Mouse (Mus musculus) MEL (cell line): ENCODE data around the gene Dph3. TPM values are rescaled to one million over a fixed set of nuclear protein-coding genes. Genes with fewer than 3 reads are reported as not detected.

Experiments used
- DNase-seq: peaks from one replicate; pipeline ENCODE4 v3.0.0; 2011; ENCODE audit warnings: low read depth, low spot score
- H3K27ac ChIP-seq: 2 replicates; pipeline ENCODE4 v1.5.1; 2012; ENCODE audit warnings: low read depth, mild to moderate bottlenecking, control low read depth, low read length, moderate library complexity; ENCODE audit not compliant: control insufficient read depth
- H3K27me3 ChIP-seq, 2 experiments: fragments of 150-350 bp in 1 of 2; sonication (generic) in 1 of 2; 2 replicates each; pipeline ENCODE4 v1.6.1; 2012; ENCODE audit warnings: low read length in 2 of 2, mild to moderate bottlenecking in 2 of 2, improper control_type of control experiment in 1 of 2, moderate library complexity in 1 of 2; ENCODE audit not compliant: insufficient read depth in 2 of 2, control insufficient read depth in 1 of 2
- H3K36me3 ChIP-seq, 2 experiments: 2 replicates each; pipeline ENCODE4 v1.6.1; 2012 to 2014; ENCODE audit warnings: low read length in 2 of 2, improper control_type of control experiment in 1 of 2, inconsistent platforms in 1 of 2, mild to moderate bottlenecking in 1 of 2; ENCODE audit not compliant: insufficient read depth in 2 of 2, control insufficient read depth in 1 of 2
- H3K4me1 ChIP-seq, 2 experiments: fragments of 150-350 bp in 1 of 2; sonication (generic) in 1 of 2; 2 replicates each; pipeline ENCODE4 v1.6.1; 2012; ENCODE audit warnings: low read length in 2 of 2, improper control_type of control experiment in 1 of 2, mild to moderate bottlenecking in 1 of 2; ENCODE audit not compliant: insufficient read depth in 2 of 2, control insufficient read depth in 1 of 2
- H3K4me3 ChIP-seq, 2 experiments: fragments of 150-350 bp in 1 of 2; sonication (generic) in 1 of 2; 2 replicates each; pipeline ENCODE4 v1.5.1; 2012; ENCODE audit warnings: low read depth in 2 of 2, low read length in 2 of 2, mild to moderate bottlenecking in 2 of 2, moderate library complexity in 2 of 2, control low read depth in 1 of 2, improper control_type of control experiment in 1 of 2; ENCODE audit not compliant: control insufficient read depth in 1 of 2, insufficient read depth in 1 of 2
- H3K79me2 ChIP-seq: 2 replicates; pipeline ENCODE4 v1.6.1; 2012; ENCODE audit warnings: mild to moderate bottlenecking, low read length, moderate library complexity; ENCODE audit not compliant: control insufficient read depth, poor library complexity, insufficient read depth
- H3K9ac ChIP-seq: 2 replicates; pipeline ENCODE4 v1.6.1; 2012; ENCODE audit warnings: low read depth, mild to moderate bottlenecking, control low read depth, low read length, moderate library complexity; ENCODE audit not compliant: control insufficient read depth, poor library complexity, severe bottlenecking
- H3K9me3 ChIP-seq: fragments of 150-350 bp; sonication (generic); replicated peaks from 2 replicates; pipeline ENCODE4 v1.6.1; 2012; ENCODE audit warnings: mild to moderate bottlenecking, low read length, improper control_type of control experiment, moderate library complexity; ENCODE audit not compliant: insufficient read depth
- BHLHE40 ChIP-seq: IDR thresholded peaks from 2 replicates; pipeline ENCODE4 v1.6.1; 2012; ENCODE audit warnings: low read depth, mild to moderate bottlenecking, inconsistent platforms, low read length, improper control_type of control experiment, borderline replicate concordance
- CHD1 ChIP-seq: IDR thresholded peaks from 2 replicates; pipeline ENCODE4 v1.6.1; 2012; ENCODE audit warnings: low read depth, mild to moderate bottlenecking, inconsistent platforms, low read length, improper control_type of control experiment
- CTCF ChIP-seq, 3 experiments: IDR thresholded peaks in 2 of 3; conservative IDR thresholded peaks in 1 of 3; 2 replicates each; pipeline ENCODE4 v1.5.1; 2011 to 2012; ENCODE audit warnings: low read length in 3 of 3, low read depth in 2 of 3, mild to moderate bottlenecking in 2 of 3, improper control_type of control experiment in 1 of 3, inconsistent platforms in 1 of 3, mixed read lengths in 1 of 3, moderate library complexity in 1 of 3; ENCODE audit not compliant: control insufficient read depth in 1 of 3, insufficient read depth in 1 of 3, poor library complexity in 1 of 3, severe bottlenecking in 1 of 3
- GATA1 ChIP-seq: IDR thresholded peaks from 2 replicates; pipeline ENCODE4 v1.6.1; 2011; ENCODE audit warnings: low read depth, low read length, improper control_type of control experiment
- MAFK ChIP-seq: IDR thresholded peaks from 2 replicates; pipeline ENCODE4 v1.6.1; 2011; ENCODE audit warnings: low read depth, mild to moderate bottlenecking, low read length, improper control_type of control experiment, borderline replicate concordance
- MAZ ChIP-seq: IDR thresholded peaks from 2 replicates; pipeline ENCODE4 v1.6.1; 2012; ENCODE audit warnings: low read depth, mild to moderate bottlenecking, inconsistent platforms, low read length, improper control_type of control experiment
- MEF2A ChIP-seq: IDR thresholded peaks from 2 replicates; pipeline ENCODE4 v1.6.1; 2014; ENCODE audit warnings: low read depth, mild to moderate bottlenecking, inconsistent platforms, low read length, improper control_type of control experiment; ENCODE audit not compliant: poor library complexity, insufficient replicate concordance, severe bottlenecking; ENCODE audit errors: extremely low read depth
- MXI1 ChIP-seq: IDR thresholded peaks from 2 replicates; pipeline ENCODE4 v1.6.1; 2011; ENCODE audit warnings: mild to moderate bottlenecking, low read depth, low read length, improper control_type of control experiment
- MYC ChIP-seq: IDR thresholded peaks from 2 replicates; pipeline ENCODE4 v1.6.1; 2011; ENCODE audit warnings: low read depth, mild to moderate bottlenecking, low read length, improper control_type of control experiment, moderate library complexity
- NELFE ChIP-seq: IDR thresholded peaks from 2 replicates; pipeline ENCODE4 v1.6.1; 2011; ENCODE audit warnings: low read depth, low read length, improper control_type of control experiment
- POLR2AphosphoS5 ChIP-seq: IDR thresholded peaks from 2 replicates; pipeline ENCODE4 v1.6.1; 2012; ENCODE audit warnings: low read depth, borderline replicate concordance, mild to moderate bottlenecking, inconsistent platforms, low read length, moderate library complexity, mixed read lengths
- RAD21 ChIP-seq: IDR thresholded peaks from 2 replicates; pipeline ENCODE4 v1.6.1; 2011; ENCODE audit warnings: mild to moderate bottlenecking, low read depth, low read length, improper control_type of control experiment
- RCOR1 ChIP-seq: IDR thresholded peaks from 2 replicates; pipeline ENCODE4 v1.6.1; 2012; ENCODE audit warnings: low read depth, mild to moderate bottlenecking, inconsistent platforms, low read length, improper control_type of control experiment
- UBTF ChIP-seq: IDR thresholded peaks from 2 replicates; pipeline ENCODE4 v1.6.1; 2012; ENCODE audit warnings: low read depth, mild to moderate bottlenecking, inconsistent platforms, low read length, improper control_type of control experiment, moderate library complexity, borderline replicate concordance; ENCODE audit not compliant: insufficient read depth
- USF1 ChIP-seq: IDR thresholded peaks from 2 replicates; pipeline ENCODE4 v1.6.1; 2014; ENCODE audit warnings: low read depth, mild to moderate bottlenecking, inconsistent platforms, low read length, improper control_type of control experiment, moderate library complexity
- USF2 ChIP-seq, 2 experiments: IDR thresholded peaks; 2 replicates each; pipeline ENCODE4 v1.6.1; 2011 to 2012; ENCODE audit warnings: improper control_type of control experiment in 2 of 2, low read length in 2 of 2, borderline replicate concordance in 1 of 2, inconsistent platforms in 1 of 2, low read depth in 1 of 2, mild to moderate bottlenecking in 1 of 2; ENCODE audit not compliant: insufficient read depth in 1 of 2
- ZC3H11A ChIP-seq: IDR thresholded peaks from 2 replicates; pipeline ENCODE4 v1.6.1; 2012; ENCODE audit warnings: low read depth, mild to moderate bottlenecking, inconsistent platforms, low read length, improper control_type of control experiment
- polyA plus RNA-seq, 2 experiments: library from polyadenylated mRNA; stranded (reverse) in 1 of 2; unstranded in 1 of 2; fragments of >175 nt in 1 of 2; fragments of >200 nt in 1 of 2; gene quantifications; 2 replicates each; pipeline versions ENCODE4 v1.2.1 to v1.2.4; 2012; ENCODE audit warnings: low replicate concordance in 2 of 2, low read depth in 1 of 2; ENCODE audit not compliant: insufficient read length in 2 of 2, insufficient read depth in 1 of 2, missing spikeins in 1 of 2
- total RNA-seq: library from RNA; depleted of rRNA; stranded (reverse); fragments of 300-350 nt; gene quantifications from 2 replicates; pipeline ENCODE4 v1.2.3, GENCODE M21; 2012

Dph3 gene
- total and polyA plus RNA-seq, 3 experiments: 103 to 116 (median 108) TPM

GRCm38 (mm10) chr14:32061398-32061797 lies 24.1 kb downstream of the Dph3 start:
- H3K27ac ChIP-seq: no peak overlapping the region
- H3K9ac ChIP-seq: no peak overlapping the region
- peaks cover 0 to 1% of the 10 kb centered on the region in 2 experiments; a peak in 1 of 4 replicates for H3K27me3 ChIP-seq
- DNase-seq: no peak
- H3K4me1 ChIP-seq: no peaks in the 10 kb centered on the region
- no peaks in the 10 kb centered on the region for H3K36me3 ChIP-seq
- no peak overlapping the region for H3K4me3 ChIP-seq
- H3K79me2 ChIP-seq: no peaks in the 10 kb centered on the region
- H3K9me3 ChIP-seq: no peaks in the 10 kb centered on the region
- TF ChIP-seq MXI1: no peak
- 0 out of 4 replicates have a peak, but pooled peaks of 1 of the 2 experiments have one; percentile 17 for TF ChIP-seq USF2 (IDR thresholded peaks at IDR 0.05; ENCODE audit: borderline replicate concordance in 1 of 2, insufficient read depth in 1 of 2, low read depth in 1 of 2, low read length in 2 of 2)
- TF ChIP-seq MYC: no peak
- TF ChIP-seq MAZ: no peak
- no peak for TF ChIP-seq RCOR1
- TF ChIP-seq ZC3H11A: no peak
- no peak for TF ChIP-seq BHLHE40
- TF ChIP-seq USF1: peak; percentile 57
- no peak for TF ChIP-seq MAFK
- TF ChIP-seq CTCF (IDR thresholded peaks at IDR 0.05 in 2 of 3, conservative IDR thresholded peaks at IDR 0.05 in 1 of 3; ENCODE audit: control insufficient read depth in 1 of 3, insufficient read depth in 1 of 3, low read depth in 2 of 3, low read length in 3 of 3, poor library complexity in 1 of 3, severe bottlenecking in 1 of 3): no peak
- no peak for TF ChIP-seq POLR2AphosphoS5
- TF ChIP-seq RAD21: no peak
- TF ChIP-seq MEF2A: no peak

DNA sequence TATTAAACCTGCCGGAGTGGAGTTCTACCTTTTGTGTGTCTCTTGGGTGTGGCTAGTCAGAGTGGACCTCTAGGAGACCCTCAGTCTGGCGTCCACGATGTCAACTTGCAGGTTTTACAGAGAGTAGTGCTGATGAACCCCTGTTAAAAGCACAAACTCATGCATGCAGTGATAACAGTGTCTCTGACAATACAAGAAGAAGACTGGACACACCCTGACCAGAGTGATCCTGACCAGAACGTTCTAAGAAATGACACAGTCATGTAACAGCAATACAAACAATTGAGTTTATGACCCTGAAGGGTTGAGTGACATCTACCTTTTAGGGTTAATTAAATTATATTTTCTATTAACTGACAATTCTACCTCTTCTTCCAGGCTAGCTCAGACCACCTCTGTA lies 27.9 kb downstream of the Dph3 start:
- Histone ChIP-seq H3K9ac (no peak overlapping the region), H3K79me2 (no peaks in the 10 kb centered on the region)
- TF ChIP-seq MAZ (no peak), MXI1 (no peak), GATA1 (no peak), NELFE (no peak), POLR2AphosphoS5 (no peak), UBTF (no peak), CHD1 (no peak), MEF2A (no peak)
- TF ChIP-seq, all 39 proteins: peak for 0
- Histone ChIP-seq H3K27me3 (0 out of 4 replicates have a peak, but pooled peaks cover 0 to 3% of the 10 kb centered on the region in 2 experiments), H3K4me1 (no peaks in the 10 kb centered on the region), H3K9me3 (no peaks in the 10 kb centered on the region), H3K4me3 (no peak overlapping the region), H3K27ac (no peak overlapping the region), H3K36me3 (no peaks in the 10 kb centered on the region)
- DNase-seq: no peak
